Mouse (Mus musculus): Measurements from ENCODE around the gene Tbc1d2b. TPM values are rescaled to one million over a fixed set of nuclear protein-coding genes. Genes with fewer than 3 reads are reported as not detected.

The Tbc1d2b gene
- polyA plus RNA-seq, 1 experiment = 16.4 TPM

DNA sequence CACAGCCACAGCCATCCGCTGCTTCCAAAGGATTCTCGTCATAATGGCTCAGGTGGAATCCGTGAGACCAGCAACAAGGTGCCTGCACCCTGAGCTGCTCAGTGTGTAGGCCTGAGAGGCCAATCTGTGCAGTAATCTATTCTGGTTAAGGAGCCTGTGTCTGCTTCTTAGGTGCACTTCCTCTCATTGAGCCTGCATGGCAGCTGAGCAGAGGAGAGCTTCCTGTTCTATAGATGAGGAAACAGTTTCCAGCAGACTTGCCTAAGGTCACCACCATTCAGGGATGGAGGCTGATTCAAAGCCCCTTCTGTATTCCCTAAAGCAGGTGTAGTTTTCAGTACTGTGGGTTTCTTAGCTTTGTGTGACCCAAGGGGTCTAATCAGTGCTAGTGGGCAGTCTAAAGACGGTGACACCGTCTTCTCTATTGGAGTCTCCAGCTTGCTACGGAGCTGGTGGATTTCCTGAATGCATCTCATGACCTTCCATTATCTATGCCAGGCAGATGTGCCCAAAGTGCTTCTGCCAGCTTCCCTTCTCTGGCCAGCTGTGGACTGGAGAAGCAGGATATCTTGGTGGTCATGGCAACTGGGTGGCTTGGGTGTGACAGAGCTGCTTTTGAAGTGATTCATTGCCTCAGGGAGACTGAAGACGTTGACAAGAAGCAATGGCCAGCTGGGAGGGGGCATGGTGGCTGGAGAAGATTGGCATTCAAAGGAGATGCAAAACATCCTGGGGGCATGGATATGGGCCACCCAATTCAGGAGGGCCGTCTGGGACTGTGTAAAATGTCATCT is 97.9 kb downstream of the Tbc1d2b start:
- DNase-seq = no peak
- no peaks in the 10 kb centered on the region for H3K36me3 ChIP-seq (ENCODE audit: control insufficient read depth, insufficient read depth, low read length)
- TF ChIP-seq POLR2A (IDR thresholded peaks at IDR 0.05; ENCODE audit: low read depth, low read length) (no peak), CTCF (conservative IDR thresholded peaks at IDR 0.05; ENCODE audit: insufficient read depth, insufficient read length, low read depth, low read length) (no peak)
- H3K27me3 ChIP-seq (replicated peaks; ENCODE audit: control insufficient read depth, insufficient read depth, low read length) = no peaks in the 10 kb centered on the region
- H3K27ac ChIP-seq (ENCODE audit: insufficient read depth, low read depth, low read length) = no peak overlapping the region
- H3K4me1 ChIP-seq (ENCODE audit: control insufficient read depth, insufficient read depth, low read length) = no peaks in the 10 kb centered on the region
- no peak overlapping the region for H3K4me3 ChIP-seq (ENCODE audit: insufficient read depth, low read depth, low read length)
- WGBS = 80% methylated on average over 8 of the region's 8 CpGs

GRCm38 (mm10) chr9:90171421-90171820 is 99.2 kb downstream of the Tbc1d2b start:
- WGBS = 97% methylated on average over 19 of the region's 19 CpGs
- Histone ChIP-seq H3K27ac (ENCODE audit: insufficient read depth, low read depth, low read length) (no peak overlapping the region), H3K27me3 (replicated peaks; ENCODE audit: control insufficient read depth, insufficient read depth, low read length) (no peaks in the 10 kb centered on the region), H3K36me3 (ENCODE audit: control insufficient read depth, insufficient read depth, low read length) (no peaks in the 10 kb centered on the region), H3K4me1 (ENCODE audit: control insufficient read depth, insufficient read depth, low read length) (no peaks in the 10 kb centered on the region), H3K4me3 (ENCODE audit: insufficient read depth, low read depth, low read length) (no peak overlapping the region)
- no peak for DNase-seq
- TF ChIP-seq POLR2A (IDR thresholded peaks at IDR 0.05; ENCODE audit: low read depth, low read length) = no peak
- TF ChIP-seq CTCF (conservative IDR thresholded peaks at IDR 0.05; ENCODE audit: insufficient read depth, insufficient read length, low read depth, low read length) = no peak

GRCm38 (mm10) chr9:90169965-90170364 is 100.6 kb downstream of the Tbc1d2b start:
- DNase-seq = no peak
- Histone ChIP-seq H3K27ac (ENCODE audit: insufficient read depth, low read depth, low read length) (no peak overlapping the region), H3K4me3 (ENCODE audit: insufficient read depth, low read depth, low read length) (no peak overlapping the region), H3K4me1 (ENCODE audit: control insufficient read depth, insufficient read depth, low read length) (no peaks in the 10 kb centered on the region), H3K27me3 (replicated peaks; ENCODE audit: control insufficient read depth, insufficient read depth, low read length) (no peaks in the 10 kb centered on the region), H3K36me3 (ENCODE audit: control insufficient read depth, insufficient read depth, low read length) (no peaks in the 10 kb centered on the region)
- WGBS = 64% methylated on average over 4 of the region's 4 CpGs
- TF ChIP-seq CTCF (conservative IDR thresholded peaks at IDR 0.05; ENCODE audit: insufficient read depth, insufficient read length, low read depth, low read length) = no peak
- no peak for TF ChIP-seq POLR2A (IDR thresholded peaks at IDR 0.05; ENCODE audit: low read depth, low read length)

DNA sequence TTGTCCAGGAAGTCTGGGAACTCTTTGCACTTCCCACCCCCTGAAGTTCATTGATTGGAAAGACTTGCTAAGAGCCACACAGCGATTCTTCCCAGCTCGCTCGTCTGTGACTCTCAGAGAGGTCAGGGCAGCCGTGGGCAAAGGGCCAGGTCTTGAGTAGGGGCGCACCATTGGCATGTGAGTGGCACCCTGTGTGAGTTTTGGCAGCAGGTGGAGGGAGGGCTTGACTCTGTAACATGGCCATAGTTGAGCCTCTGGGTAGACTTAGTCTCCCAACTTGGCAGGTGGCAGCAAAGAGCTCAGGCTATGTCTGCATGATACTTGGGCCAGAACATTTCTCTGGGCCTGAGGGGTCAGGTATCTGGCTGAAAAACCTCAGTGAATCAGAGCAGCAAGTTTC is 104.0 kb downstream of the Tbc1d2b start:
- no peak overlapping the region for H3K27ac ChIP-seq (ENCODE audit: insufficient read depth, low read depth, low read length)
- TF ChIP-seq CTCF (conservative IDR thresholded peaks at IDR 0.05; ENCODE audit: insufficient read depth, insufficient read length, low read depth, low read length) (no peak; the same call in 1 of the 2 replicates), POLR2A (IDR thresholded peaks at IDR 0.05; ENCODE audit: low read depth, low read length) (no peak)
- no peaks in the 10 kb centered on the region for H3K4me1 ChIP-seq (ENCODE audit: control insufficient read depth, insufficient read depth, low read length)
- peak; percentile 29 for DNase-seq
- no peaks in the 10 kb centered on the region for H3K36me3 ChIP-seq (ENCODE audit: control insufficient read depth, insufficient read depth, low read length)
- H3K27me3 ChIP-seq (replicated peaks; ENCODE audit: control insufficient read depth, insufficient read depth, low read length) = no peaks in the 10 kb centered on the region
- H3K4me3 ChIP-seq (ENCODE audit: insufficient read depth, low read depth, low read length) = no peak overlapping the region
- 14% methylated on average over 5 of the region's 5 CpGs for WGBS

DNA sequence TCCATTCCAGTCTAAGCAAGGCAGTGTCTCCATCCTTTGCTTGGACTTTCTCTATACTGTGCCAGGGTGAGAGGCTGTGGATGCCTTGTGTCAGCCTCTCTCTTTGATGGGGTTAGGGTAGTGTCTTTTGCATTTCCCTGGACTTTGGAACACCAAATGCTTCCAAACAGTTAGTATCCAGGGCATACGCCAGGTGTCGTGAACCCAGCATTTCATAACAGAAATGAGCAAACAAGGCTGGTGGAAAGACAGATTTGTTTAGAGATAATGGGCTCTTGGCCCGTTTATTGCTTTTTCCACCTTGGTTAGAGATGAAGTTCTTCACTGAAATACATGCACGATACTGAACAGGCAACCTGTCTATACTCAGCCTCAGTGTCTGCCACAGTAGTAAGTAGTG is 105.0 kb downstream of the Tbc1d2b start:
- Histone ChIP-seq H3K4me1 (ENCODE audit: control insufficient read depth, insufficient read depth, low read length) (no peaks in the 10 kb centered on the region), H3K27me3 (replicated peaks; ENCODE audit: control insufficient read depth, insufficient read depth, low read length) (no peaks in the 10 kb centered on the region), H3K27ac (ENCODE audit: insufficient read depth, low read depth, low read length) (no peak overlapping the region), H3K36me3 (ENCODE audit: control insufficient read depth, insufficient read depth, low read length) (no peaks in the 10 kb centered on the region), H3K4me3 (ENCODE audit: insufficient read depth, low read depth, low read length) (no peak overlapping the region)
- 86% methylated on average over 4 of the region's 4 CpGs for WGBS
- TF ChIP-seq CTCF (conservative IDR thresholded peaks at IDR 0.05; ENCODE audit: insufficient read depth, insufficient read length, low read depth, low read length) = no peak
- TF ChIP-seq POLR2A (IDR thresholded peaks at IDR 0.05; ENCODE audit: low read depth, low read length) = no peak
- no peak for DNase-seq

DNA sequence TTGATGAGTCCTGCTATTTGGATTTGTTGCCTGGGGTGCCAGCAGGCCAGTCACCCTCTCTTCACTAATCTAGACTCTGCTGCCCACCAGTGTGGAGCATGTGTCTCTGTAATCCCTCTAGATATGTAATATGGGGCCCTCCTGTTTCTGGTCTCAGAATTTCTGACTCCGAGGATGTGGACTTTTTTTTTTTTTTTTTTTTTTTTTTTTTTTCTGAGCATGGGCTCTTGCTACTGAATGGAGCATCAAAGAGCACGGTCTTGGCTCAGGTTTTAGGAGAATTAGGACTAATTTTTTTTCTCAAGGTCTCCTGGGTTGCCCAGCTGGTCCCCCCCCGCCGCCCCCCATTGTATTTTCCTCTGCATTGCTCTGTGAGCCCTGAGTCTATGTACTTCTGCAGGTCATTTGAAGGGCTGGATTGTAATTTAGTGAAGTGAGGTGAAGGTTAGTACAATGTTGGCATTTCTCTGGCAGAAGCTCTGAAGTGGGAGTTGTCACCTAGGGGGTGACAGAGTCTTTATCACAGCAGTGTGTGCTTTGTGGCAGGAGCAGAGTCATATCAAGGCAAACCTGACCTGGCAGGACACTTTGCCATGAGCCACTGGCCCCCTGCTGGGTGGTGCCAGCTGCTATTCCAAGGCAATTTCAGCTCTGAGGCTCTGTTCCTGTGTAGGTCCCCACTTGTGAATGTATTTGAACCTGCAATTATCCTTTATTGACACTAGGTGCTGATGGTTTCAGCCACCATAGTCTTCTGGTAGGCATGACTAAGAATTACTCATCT is 105.7 kb downstream of the Tbc1d2b start:
- TF ChIP-seq POLR2A (IDR thresholded peaks at IDR 0.05; ENCODE audit: low read depth, low read length) = no peak
- no peak for TF ChIP-seq CTCF (conservative IDR thresholded peaks at IDR 0.05; ENCODE audit: insufficient read depth, insufficient read length, low read depth, low read length)
- no peak overlapping the region for H3K27ac ChIP-seq (ENCODE audit: insufficient read depth, low read depth, low read length)
- DNase-seq = no peak
- no peaks in the 10 kb centered on the region for H3K27me3 ChIP-seq (replicated peaks; ENCODE audit: control insufficient read depth, insufficient read depth, low read length)
- WGBS = 81% methylated on average over 4 of the region's 4 CpGs
- H3K36me3 ChIP-seq (ENCODE audit: control insufficient read depth, insufficient read depth, low read length) = no peaks in the 10 kb centered on the region
- no peaks in the 10 kb centered on the region for H3K4me1 ChIP-seq (ENCODE audit: control insufficient read depth, insufficient read depth, low read length)
- H3K4me3 ChIP-seq (ENCODE audit: insufficient read depth, low read depth, low read length) = no peak overlapping the region

DNA sequence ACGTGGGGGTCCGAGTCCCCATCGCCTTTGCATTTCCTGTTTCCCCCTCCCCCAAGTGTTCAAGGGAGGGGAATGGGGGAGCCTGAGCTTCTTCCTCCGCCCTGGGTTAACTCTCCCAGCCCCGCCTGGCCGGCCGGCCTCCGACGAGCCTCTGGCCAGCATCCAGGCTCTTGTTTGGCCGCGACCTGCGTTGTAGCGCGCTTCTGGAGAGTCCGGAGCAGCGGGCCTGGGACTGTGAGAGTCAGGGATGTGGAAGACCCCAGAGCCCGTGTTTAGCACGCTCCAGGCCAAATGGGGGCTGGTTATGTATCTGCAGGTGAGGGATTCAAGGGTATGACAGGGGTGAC is 106.9 kb downstream of the Tbc1d2b start:
- Histone ChIP-seq H3K4me1 (ENCODE audit: control insufficient read depth, insufficient read depth, low read length) (no peaks in the 10 kb centered on the region), H3K27me3 (replicated peaks; ENCODE audit: control insufficient read depth, insufficient read depth, low read length) (no peaks in the 10 kb centered on the region), H3K36me3 (ENCODE audit: control insufficient read depth, insufficient read depth, low read length) (no peaks in the 10 kb centered on the region), H3K4me3 (ENCODE audit: insufficient read depth, low read depth, low read length) (peak overlapping the region; percentile 78), H3K27ac (ENCODE audit: insufficient read depth, low read depth, low read length) (no peak overlapping the region)
- 2% methylated on average over 18 of the region's 18 CpGs for WGBS
- TF ChIP-seq POLR2A (IDR thresholded peaks at IDR 0.05; ENCODE audit: low read depth, low read length) = no peak
- TF ChIP-seq CTCF (conservative IDR thresholded peaks at IDR 0.05; ENCODE audit: insufficient read depth, insufficient read length, low read depth, low read length) = no peak
- peak; percentile 57 for DNase-seq

All from kidney, adult 2 months (tissue).